Mouse (Mus musculus): Measurements from ENCODE around the gene Zfp937.
"Not testable (repeated sequence)": the region's sequence is repeated elsewhere in the genome, so short reads cannot be mapped to it uniquely, and the experiment has no call there.

Zfp937 gene

DNA sequence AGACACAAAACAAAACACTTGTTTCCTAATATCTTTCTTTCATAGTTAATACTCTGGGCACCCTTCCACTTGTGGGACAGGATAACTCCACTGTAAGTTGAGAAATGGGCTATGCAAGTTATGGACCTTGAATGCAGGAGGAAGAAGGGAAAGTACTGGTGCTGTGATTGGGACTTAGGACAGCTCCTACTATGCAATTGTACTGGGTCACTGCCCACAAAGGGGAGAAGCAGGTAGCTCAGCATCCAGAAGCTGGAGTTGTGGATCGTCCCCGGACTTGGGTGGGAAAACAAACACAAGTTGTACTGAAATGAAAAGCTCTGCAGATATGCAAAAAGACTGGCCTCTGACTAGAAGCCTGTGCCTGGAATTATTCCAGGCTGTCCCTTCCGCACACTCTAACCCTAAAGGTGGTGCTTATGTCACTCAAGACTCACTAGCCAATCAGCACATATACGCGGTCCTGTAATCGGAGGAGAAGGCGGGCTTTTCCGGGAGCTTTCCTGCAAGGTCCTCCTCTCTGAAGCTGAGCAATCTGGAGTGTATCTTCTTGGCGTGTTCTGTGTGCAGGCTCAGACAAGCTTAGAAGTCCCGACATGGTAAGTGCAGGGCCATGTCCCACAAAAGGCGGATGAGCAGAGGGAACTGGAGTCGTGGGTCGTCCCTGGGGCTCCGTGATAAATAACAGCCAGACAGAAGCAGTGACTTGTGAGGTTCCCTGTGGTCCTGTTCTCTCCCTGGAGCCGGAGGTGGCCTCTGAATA is at the start of gene Zfp937:
TSS of gene Zfp937 (plus strand) at position 474 of the 763 bp plus-strand sequence.
- peak; percentile 84 for DNase-seq (ENCODE audit: low spot score)

DNA sequence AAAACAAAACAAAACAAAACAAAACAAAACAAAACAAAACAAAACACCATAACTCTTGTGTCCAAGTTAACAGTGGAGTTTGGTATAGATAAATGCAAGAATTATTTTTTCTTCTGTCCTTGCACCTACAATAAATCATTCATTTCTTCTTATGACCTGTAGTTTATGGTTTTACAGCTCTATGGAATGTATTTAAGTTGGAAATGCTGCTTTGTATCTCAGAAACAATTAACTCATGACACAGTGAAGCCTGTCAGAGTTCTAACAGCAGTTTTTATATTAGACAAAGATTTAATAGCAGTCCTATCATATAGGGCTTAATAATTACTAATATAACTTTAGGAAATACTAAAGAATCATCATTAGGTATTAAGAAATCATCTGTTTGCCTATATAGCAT is 44.0 kb upstream of the Zfp937 start:
- no peak for DNase-seq (ENCODE audit: low spot score)

DNA sequence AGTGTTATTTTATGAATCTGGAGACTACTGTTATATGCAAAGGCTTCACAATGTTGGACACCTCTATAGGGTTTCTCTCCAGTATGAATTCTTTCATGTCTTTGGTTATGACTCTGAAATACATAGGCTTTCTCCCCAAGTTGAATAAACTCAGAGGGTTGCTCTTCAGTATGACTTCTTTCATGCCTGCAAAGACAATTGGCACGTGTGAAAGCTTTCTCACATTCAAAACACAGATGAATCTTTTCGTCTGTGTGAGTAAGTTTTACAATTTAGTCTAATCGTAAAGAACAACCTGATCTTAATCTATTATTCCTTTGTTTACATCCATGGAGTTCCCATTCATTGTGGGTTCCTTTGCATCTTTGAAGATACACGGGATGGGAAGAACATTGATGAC is 38.3 kb upstream of the Zfp937 start, which contains the start of gene Gm10770:
TSS of gene Gm10770 (minus strand) at position 101 of the 400 bp plus-strand sequence.
- not testable (repeated sequence) for DNase-seq (ENCODE audit: low spot score)

DNA sequence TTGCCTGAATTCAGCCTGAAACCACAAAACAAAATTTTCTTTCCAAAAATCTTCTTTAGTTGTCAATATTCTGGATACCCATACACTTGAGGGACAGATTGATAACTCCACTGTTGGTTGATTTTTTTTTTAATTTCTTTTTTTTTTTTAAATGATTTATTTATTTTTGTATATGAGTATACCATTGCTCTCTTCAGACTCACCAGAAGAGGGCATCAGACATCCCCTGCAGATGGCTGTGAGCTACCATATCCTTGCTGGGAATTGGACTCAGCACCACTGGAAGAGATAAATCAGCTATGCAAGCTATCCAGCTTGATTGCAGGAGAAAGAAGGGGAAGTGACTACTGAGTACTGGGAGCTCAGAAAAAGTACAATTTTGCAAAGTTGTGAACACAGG is 36.8 kb upstream of the Zfp937 start:
- DNase-seq (ENCODE audit: low spot score), result not testable (repeated sequence)

DNA sequence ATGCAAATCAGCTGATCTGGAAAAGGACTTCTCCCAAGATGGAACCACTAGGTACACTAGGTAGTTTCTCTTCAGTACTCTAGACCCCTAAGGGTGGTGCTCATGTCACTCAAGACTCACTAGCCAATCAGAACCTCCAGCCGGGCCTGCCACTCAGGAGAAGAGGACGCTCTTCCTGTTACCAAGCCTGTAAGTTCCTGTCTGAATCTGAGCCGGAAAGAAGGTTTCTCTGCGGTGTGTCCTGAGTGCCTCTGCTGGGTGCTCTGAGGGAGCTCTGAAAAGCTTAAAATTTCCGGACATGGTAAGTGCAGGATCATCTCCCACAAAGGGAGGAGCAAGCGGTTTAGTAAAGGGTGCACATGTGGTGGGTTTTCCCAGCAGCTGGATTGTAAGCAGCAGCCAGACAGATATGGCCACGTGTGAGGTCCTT is 36.3 kb upstream of the Zfp937 start, which contains the start of gene Gm14139:
TSS of gene Gm14139 (plus strand) at position 186 of the 430 bp plus-strand sequence.
- not testable (repeated sequence) for DNase-seq (ENCODE audit: low spot score)

DNA sequence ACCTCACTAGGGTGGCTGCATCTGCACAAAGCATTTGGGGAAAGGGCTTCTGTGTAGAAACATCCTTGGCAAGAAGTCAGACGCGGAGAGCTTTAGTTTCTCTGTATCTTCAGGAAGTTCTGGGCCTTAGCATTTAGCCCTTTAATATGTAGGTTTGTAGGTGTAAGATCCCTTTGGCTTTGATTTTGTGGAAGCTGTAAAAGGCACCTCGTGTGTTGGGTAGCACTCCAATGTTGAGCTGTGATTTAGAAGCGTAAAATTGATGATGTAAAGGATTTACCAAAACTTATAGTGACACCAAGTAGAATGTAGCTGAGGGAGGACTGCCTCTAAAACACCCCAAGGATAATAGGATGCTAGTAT is 471 bp downstream of the Zfp937 start:
- not testable (repeated sequence) for DNase-seq (ENCODE audit: low spot score)

DNA sequence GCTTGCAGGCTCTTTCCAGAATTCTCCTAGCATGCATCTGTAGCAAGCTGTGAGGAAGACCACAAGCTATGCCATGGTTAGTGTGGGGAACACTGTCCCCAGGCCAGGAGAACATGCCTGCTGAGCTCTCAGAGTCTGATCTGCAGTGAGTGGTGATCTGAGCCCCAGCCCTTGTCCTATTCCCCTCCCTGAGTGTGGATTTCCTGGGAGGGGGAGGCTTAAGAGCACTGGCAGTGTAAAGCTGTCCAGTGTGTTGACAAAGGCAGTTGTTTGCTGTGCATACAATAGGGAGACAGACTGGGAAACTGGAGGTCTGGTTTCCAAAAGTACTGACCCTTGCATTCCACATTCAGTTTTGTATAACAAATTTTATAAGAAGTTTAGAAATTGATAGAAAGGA is 5.4 kb downstream of the Zfp937 start:
- not testable (repeated sequence) for DNase-seq (ENCODE audit: low spot score)

DNA sequence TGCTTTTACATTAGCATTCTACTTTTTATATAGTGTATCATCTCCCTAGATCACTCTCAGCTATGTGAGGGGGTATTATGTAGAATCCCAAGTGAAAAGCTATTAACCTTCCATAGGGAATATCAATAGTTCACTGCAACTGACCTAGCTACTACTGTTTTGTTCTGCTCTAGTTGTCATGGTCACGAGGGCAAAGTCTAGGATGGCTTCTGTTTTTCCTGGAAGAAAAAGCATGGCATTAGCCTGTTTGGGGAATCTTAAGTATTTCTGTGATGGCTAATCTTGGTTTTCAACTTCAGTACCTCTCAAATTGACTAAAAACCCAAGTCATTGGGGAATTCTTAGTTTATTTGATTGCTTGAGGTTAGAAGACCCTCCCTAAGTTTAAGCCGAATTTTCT is 25.3 kb downstream of the Zfp937 start:
- DNase-seq (ENCODE audit: low spot score), result no peak

DNA sequence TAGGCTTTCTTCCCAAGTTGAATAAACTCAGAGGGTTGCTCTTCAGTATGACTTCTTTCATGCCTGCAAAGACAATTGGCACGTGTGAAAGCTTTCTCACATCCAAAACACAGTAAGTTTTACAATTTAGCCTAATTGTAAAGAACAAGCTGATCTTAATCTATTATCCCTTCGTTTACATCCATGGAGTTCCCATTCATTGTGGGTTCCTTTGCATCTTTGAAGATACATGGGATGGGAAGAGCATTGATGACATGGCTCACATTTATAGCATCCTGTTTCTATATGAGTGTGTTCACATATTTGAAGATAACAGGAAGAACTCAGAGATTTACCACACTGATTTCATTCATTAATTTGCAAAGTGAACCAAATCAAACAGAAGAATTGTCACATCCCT is 37.6 kb downstream of the Zfp937 start, which contains the start of gene Gm21994:
TSS of gene Gm21994 (minus strand) at position 101 of the 400 bp plus-strand sequence.
- DNase-seq (ENCODE audit: low spot score), result not testable (repeated sequence)

DNA sequence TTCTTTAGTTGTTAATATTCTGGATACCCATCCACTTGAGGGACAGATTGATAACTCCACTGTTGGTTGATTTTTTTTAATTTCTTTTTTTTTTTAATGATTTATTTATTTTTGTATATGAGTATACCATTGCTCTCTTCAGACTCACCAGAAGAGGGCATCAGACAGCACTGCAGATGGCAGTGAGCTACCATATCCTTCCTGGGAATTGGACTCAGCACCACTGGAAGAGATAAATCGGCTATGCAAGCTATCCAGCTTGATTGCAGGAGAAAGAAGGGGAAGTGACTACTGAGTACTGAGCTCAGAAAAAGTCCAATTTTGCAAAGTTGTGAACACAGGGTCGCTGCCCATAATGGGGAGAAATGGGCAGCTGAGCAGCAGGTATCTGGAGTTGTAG is 39.0 kb downstream of the Zfp937 start:
- not testable (repeated sequence) for DNase-seq (ENCODE audit: low spot score)

DNA sequence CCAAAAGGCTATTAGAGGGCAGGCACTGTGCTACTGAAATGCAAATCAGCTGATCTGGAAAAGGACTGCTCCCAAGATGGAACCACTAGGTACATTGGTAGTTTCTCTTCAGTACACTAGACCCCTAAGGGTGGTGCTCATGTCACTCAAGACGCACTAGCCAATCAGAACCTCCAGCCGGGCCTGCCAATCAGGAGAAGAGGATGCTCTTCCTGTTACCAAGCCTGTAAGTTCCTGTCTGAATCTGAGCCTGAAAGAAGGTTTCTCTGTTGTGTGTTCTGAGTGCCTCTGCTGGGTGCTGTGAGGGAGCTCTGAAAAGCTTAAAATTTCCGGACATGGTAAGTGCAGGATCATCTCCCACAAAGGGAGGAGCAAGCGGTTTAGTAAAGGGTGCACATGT is 39.4 kb downstream of the Zfp937 start, which contains the start of gene Gm14124:
TSS of gene Gm14124 (plus strand) at position 227 of the 400 bp plus-strand sequence.
- DNase-seq (ENCODE audit: low spot score), result not testable (repeated sequence)

All from urinary bladder, postnatal 14 days (tissue).